Mouse (Mus musculus): ENCODE measurements at regions not wholly inside any gene's neighbourhood (a gene's known extent, or its start where the extent isn't known, plus 50 kb on each side); places are given as distances from the start of the nearest gene placed in this dataset.

- Histone ChIP-seq H3K4me2 (ENCODE audit: low read depth, low read length) (no peak overlapping the region), H3K27ac (ENCODE audit: low read depth) (no peak overlapping the region), H3K9me3 (replicated peaks; ENCODE audit: control insufficient read depth, low read length) (no peaks in the 10 kb centered on the region), H3K4me3 (ENCODE audit: low read depth, low read length) (no peak overlapping the region), H3K36me3 (replicated peaks; ENCODE audit: control insufficient read depth, insufficient read depth, low read length) (no peaks in the 10 kb centered on the region), H3K27me3 (ENCODE audit: control insufficient read depth, insufficient read depth, low read length) (no peaks in the 10 kb centered on the region), H3K4me1 (ENCODE audit: control insufficient read depth, insufficient read depth) (no peaks in the 10 kb centered on the region), H3K9ac (replicated peaks; ENCODE audit: low read depth, low read length) (no peak overlapping the region)
- ATAC-seq (ENCODE audit: insufficient read depth, low read depth) (no peak), DNase-seq (ENCODE audit: low spot score) (no peak)
- WGBS, result 70% methylated on average over 5 of the region's 5 CpGs
- TF ChIP-seq CTCF (IDR thresholded peaks at IDR 0.05; ENCODE audit: low read depth), result no peak
- no peak for TF ChIP-seq EP300 (IDR thresholded peaks at IDR 0.05; ENCODE audit: low read depth)
Observed at GRCm38 (mm10) chr15:61365511-61365910, 442.7 kb upstream of the A1bg start.

GRCm38 (mm10) chr15:61364461-61364860, 441.6 kb upstream of the A1bg start:
- Histone ChIP-seq H3K27me3 (ENCODE audit: control insufficient read depth, insufficient read depth, low read length) (no peaks in the 10 kb centered on the region), H3K4me1 (ENCODE audit: control insufficient read depth, insufficient read depth) (no peaks in the 10 kb centered on the region), H3K9ac (replicated peaks; ENCODE audit: low read depth, low read length) (no peak overlapping the region), H3K4me3 (ENCODE audit: low read depth, low read length) (no peak overlapping the region), H3K27ac (ENCODE audit: low read depth) (no peak overlapping the region), H3K4me2 (ENCODE audit: low read depth, low read length) (no peak overlapping the region), H3K36me3 (replicated peaks; ENCODE audit: control insufficient read depth, insufficient read depth, low read length) (no peaks in the 10 kb centered on the region), H3K9me3 (replicated peaks; ENCODE audit: control insufficient read depth, low read length) (no peaks in the 10 kb centered on the region)
- DNase-seq (ENCODE audit: low spot score), result no peak
- ATAC-seq (ENCODE audit: insufficient read depth, low read depth), result no peak
- WGBS, result 82% methylated on average over 2 of the region's 2 CpGs
- TF ChIP-seq CTCF (IDR thresholded peaks at IDR 0.05; ENCODE audit: low read depth) (no peak), EP300 (IDR thresholded peaks at IDR 0.05; ENCODE audit: low read depth) (no peak)

- no peaks in the 10 kb centered on the region for H3K27me3 ChIP-seq (ENCODE audit: control insufficient read depth, insufficient read depth, low read length)
- H3K36me3 ChIP-seq (replicated peaks; ENCODE audit: control insufficient read depth, insufficient read depth, low read length), result no peaks in the 10 kb centered on the region
- 60% methylated on average over 3 of the region's 3 CpGs for whole genome bisulfite sequencing
- H3K27ac ChIP-seq (ENCODE audit: low read depth), result no peak overlapping the region
- DNase-seq (ENCODE audit: low spot score) (peak; percentile 34), ATAC-seq (ENCODE audit: insufficient read depth, low read depth) (no peak)
- no peak for TF ChIP-seq EP300 (IDR thresholded peaks at IDR 0.05; ENCODE audit: low read depth)
- no peak for TF ChIP-seq CTCF (IDR thresholded peaks at IDR 0.05; ENCODE audit: low read depth)
- H3K4me3 ChIP-seq (ENCODE audit: low read depth, low read length), result no peak overlapping the region
- H3K4me2 ChIP-seq (ENCODE audit: low read depth, low read length), result no peak overlapping the region
- no peaks in the 10 kb centered on the region for H3K9me3 ChIP-seq (replicated peaks; ENCODE audit: control insufficient read depth, low read length)
- H3K4me1 ChIP-seq (ENCODE audit: control insufficient read depth, insufficient read depth), result no peaks in the 10 kb centered on the region
- no peak overlapping the region for H3K9ac ChIP-seq (replicated peaks; ENCODE audit: low read depth, low read length)
Observed at GRCm38 (mm10) chr15:61361254-61361653, 438.4 kb upstream of the A1bg start.

GRCm38 (mm10) chr15:61355344-61355743, 432.5 kb upstream of the A1bg start:
- ATAC-seq (ENCODE audit: insufficient read depth, low read depth), result no peak
- no peak for DNase-seq (ENCODE audit: low spot score)
- TF ChIP-seq EP300 (IDR thresholded peaks at IDR 0.05; ENCODE audit: low read depth) (no peak), CTCF (IDR thresholded peaks at IDR 0.05; ENCODE audit: low read depth) (no peak)

GRCm38 (mm10) chr15:61351729-61352342, 429.0 kb upstream of the A1bg start:
- H3K9me3 ChIP-seq (replicated peaks; ENCODE audit: control insufficient read depth, low read length), result no peaks in the 10 kb centered on the region

More at GRCm38 (mm10) chr15:61355344-61355743, 432.5 kb upstream of the A1bg start:
- Histone ChIP-seq H3K9ac (replicated peaks; ENCODE audit: low read depth, low read length) (no peak overlapping the region), H3K9me3 (replicated peaks; ENCODE audit: control insufficient read depth, low read length) (no peaks in the 10 kb centered on the region), H3K27ac (ENCODE audit: low read depth) (no peak overlapping the region), H3K4me2 (ENCODE audit: low read depth, low read length) (no peak overlapping the region), H3K36me3 (replicated peaks; ENCODE audit: control insufficient read depth, insufficient read depth, low read length) (no peaks in the 10 kb centered on the region), H3K4me3 (ENCODE audit: low read depth, low read length) (no peak overlapping the region), H3K4me1 (ENCODE audit: control insufficient read depth, insufficient read depth) (no peaks in the 10 kb centered on the region), H3K27me3 (ENCODE audit: control insufficient read depth, insufficient read depth, low read length) (no peaks in the 10 kb centered on the region)

GRCm38 (mm10) chr15:61345101-61345500, 422.3 kb upstream of the A1bg start:
- TF ChIP-seq EP300 (IDR thresholded peaks at IDR 0.05; ENCODE audit: low read depth) (no peak), CTCF (IDR thresholded peaks at IDR 0.05; ENCODE audit: low read depth) (no peak)
- H3K27ac ChIP-seq (ENCODE audit: low read depth), result no peak overlapping the region
- H3K9ac ChIP-seq (replicated peaks; ENCODE audit: low read depth, low read length), result no peak overlapping the region
- DNase-seq (ENCODE audit: low spot score), result no peak
- H3K36me3 ChIP-seq (replicated peaks; ENCODE audit: control insufficient read depth, insufficient read depth, low read length), result no peaks in the 10 kb centered on the region
- no peaks in the 10 kb centered on the region for H3K9me3 ChIP-seq (replicated peaks; ENCODE audit: control insufficient read depth, low read length)
- no peaks in the 10 kb centered on the region for H3K4me1 ChIP-seq (ENCODE audit: control insufficient read depth, insufficient read depth)
- ATAC-seq (ENCODE audit: insufficient read depth, low read depth), result no peak
- H3K27me3 ChIP-seq (ENCODE audit: control insufficient read depth, insufficient read depth, low read length), result no peaks in the 10 kb centered on the region
- H3K4me2 ChIP-seq (ENCODE audit: low read depth, low read length), result no peak overlapping the region
- 51% methylated on average over 4 of the region's 4 CpGs for WGBS
- no peak overlapping the region for H3K4me3 ChIP-seq (ENCODE audit: low read depth, low read length)

More at GRCm38 (mm10) chr15:61351729-61352342, 429.0 kb upstream of the A1bg start:
- ATAC-seq (ENCODE audit: insufficient read depth, low read depth), result no peak
- H3K4me3 ChIP-seq (ENCODE audit: low read depth, low read length), result no peak overlapping the region
- no peak overlapping the region for H3K4me2 ChIP-seq (ENCODE audit: low read depth, low read length)
- WGBS, result 48% methylated on average over 5 of the region's 5 CpGs
- no peaks in the 10 kb centered on the region for H3K36me3 ChIP-seq (replicated peaks; ENCODE audit: control insufficient read depth, insufficient read depth, low read length)
- DNase-seq (ENCODE audit: low spot score), result no peak
- TF ChIP-seq CTCF (IDR thresholded peaks at IDR 0.05; ENCODE audit: low read depth), result no peak
- no peak for TF ChIP-seq EP300 (IDR thresholded peaks at IDR 0.05; ENCODE audit: low read depth)
- no peak overlapping the region for H3K9ac ChIP-seq (replicated peaks; ENCODE audit: low read depth, low read length)
- H3K4me1 ChIP-seq (ENCODE audit: control insufficient read depth, insufficient read depth), result no peaks in the 10 kb centered on the region
- H3K27ac ChIP-seq (ENCODE audit: low read depth), result peak overlapping the region; percentile 39
- no peaks in the 10 kb centered on the region for H3K27me3 ChIP-seq (ENCODE audit: control insufficient read depth, insufficient read depth, low read length)

Measured in heart, postnatal 0 days (tissue).